Mouse (Mus musculus) cerebellum, postnatal 14 days (tissue): ENCODE results near the gene Lta.

Experiments
- DNase-seq, 2 experiments: peaks; one replicate each; pipeline ENCODE4 v3.0.0; 2021; ENCODE audit warnings: mixed read lengths in 2 of 2

Lta gene

DNA sequence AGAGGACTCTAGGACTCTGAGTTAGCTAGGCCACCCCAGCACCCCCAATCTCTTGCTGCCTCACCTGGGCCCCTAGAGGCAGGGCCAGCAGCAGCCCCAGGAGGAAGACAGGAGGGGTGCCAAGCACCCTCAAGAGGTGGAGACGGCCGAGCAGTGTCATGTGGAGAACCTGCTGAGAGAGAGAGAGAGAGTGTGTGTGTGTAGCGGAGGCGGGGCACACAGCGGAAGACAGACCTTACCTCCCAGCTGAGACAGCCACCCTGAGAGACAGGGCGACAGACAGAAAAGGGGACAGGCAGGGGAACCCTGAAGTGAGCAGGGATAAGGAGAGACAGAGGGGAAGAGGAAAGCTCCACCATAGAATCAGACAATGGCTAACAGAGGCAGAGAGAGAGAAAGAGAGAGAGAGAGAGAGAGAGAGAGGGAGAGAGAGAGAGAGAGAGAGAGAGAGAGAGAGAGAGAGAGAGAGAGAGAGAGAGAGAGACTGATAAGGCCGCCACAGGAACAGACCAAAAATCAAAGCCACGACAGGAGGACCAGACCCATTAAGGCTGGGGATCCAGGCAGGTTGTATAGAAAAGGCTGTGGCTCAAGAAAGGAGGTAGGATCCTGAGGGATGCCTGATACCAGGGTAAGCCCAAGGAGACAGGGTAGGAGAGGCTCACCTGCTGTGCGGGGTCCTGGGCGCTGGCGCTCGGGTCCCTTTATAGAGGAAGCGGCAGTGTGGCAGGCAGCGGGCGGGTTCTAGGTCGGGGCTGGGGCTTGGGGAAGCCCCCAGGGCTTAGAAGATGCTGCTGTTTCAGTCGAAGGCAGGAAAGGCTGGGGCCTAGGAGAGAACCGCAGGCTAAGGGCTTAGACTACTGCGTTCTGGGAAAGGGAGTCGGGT lies at the start of gene Lta:
TSS of gene Lta (minus strand) at position 858 of the 886 bp plus-strand sequence.
- DNase-seq: no peak

- DNase-seq: peak; percentile 72 to 82
Observed at GRCm38 (mm10) chr17:35254241-35255098, 49.3 kb upstream of the Lta start.

- DNase-seq: no peak
Observed at GRCm38 (mm10) chr17:35253293-35254093, 48.3 kb upstream of the Lta start.

DNA sequence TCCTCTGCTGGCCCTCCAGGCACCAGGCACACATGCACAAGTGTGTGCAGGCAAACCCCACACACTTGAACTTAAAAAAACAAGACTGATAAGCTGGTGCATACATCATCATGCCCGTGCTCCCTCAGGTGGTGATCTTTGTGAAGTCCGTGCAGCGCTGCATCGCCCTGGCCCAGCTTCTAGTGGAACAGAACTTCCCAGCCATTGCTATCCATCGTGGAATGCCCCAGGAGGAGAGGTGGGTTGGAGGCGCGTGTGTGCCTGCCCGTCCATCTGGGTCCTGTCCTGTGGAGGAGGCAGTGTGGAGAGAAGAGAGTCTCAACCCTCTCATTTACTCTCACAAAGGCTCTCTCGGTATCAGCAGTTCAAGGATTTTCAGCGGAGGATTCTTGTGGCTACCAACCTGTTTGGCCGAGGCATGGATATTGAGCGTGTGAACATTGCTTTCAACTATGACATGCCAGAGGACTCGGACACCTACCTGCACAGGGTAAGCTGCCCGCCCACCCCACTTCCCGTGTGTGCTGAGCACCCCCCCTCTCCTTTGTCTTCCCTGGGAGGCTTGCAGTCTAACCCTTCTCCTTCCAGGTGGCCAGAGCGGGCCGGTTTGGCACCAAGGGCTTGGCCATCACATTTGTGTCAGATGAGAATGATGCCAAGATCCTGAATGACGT lies 47.6 kb upstream of the Lta start:
- DNase-seq: peak in 1 of 2 experiments; percentile 35

GRCm38 (mm10) chr17:35251981-35252380 lies 46.8 kb upstream of the Lta start:
- no peak for DNase-seq

- no peak for DNase-seq
Observed at GRCm38 (mm10) chr17:35251162-35251719, 46.1 kb upstream of the Lta start.

DNA sequence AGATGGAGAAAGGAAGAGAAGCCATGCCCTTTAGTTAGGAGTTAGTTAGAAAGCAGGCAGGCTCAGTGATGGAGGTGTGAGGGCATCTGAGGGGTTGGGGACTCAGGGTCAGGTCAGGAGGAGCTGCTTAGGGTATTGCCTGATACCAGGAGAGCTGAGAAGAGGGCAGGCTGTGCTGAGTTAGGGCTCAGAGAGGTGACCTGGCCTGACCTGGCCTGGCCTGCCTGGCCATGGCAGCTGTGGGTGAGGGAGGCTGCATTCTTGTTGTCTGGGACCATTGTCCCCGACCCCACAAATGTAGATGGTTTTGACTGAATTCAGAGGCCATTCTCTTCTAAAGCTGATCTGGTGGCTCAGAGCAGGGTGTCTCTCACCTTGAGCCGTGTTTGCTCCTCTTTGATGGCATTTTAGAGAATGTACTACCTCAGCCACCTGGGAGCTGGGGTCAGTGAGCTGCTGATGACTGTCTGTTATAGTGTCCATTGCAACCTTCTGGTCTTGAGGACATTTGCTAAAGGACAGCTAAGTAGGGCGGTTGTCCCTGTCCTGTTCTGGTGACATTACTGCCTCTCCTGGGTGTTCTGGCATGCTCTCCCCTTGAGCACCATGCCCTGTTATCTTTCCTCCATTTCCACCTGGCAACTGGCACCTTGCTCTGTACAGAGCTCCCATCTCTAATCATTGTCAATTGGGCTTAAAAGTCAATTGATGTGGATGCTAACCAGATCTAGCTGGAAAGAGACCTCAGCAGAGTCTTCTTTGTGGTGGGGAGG lies 45.4 kb upstream of the Lta start:
- DNase-seq: no peak

DNA sequence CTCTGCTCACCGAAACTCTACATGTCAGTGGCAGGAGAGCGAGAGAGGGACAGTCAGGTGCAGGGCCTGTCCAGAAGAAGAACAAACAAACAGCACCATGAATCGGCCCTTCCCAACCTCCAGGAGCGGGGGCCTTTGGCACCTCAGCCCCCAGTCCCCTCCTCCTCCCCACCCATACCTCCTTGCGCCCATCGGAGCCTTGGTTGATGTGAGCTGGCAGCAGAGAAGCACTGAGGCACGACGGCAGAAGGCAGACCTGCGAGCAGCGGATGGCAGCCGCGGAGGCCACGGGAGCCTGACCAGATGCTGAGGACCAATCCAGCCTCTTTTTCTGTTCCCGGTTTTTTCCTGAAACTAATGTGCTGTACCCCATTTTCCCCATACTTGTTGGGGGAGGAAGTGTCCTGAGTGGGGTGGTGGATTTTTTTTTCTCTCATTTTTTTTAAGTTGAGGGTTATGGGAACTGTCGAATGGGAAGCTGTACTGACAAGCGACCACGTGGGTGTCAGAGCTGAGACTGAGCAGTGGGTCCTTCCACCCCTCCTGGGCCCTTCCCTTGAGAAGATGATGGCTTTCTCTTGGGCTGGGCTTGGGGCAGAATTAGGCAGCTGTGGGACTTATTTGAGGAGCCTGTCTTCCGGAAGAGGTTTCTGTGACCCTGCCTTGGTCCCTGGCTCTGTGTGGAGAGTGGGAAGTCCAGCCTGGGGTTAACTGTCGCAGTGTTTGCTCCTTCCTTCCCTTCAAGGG lies 44.5 kb upstream of the Lta start:
- DNase-seq: peak in 1 of 2 experiments; percentile 26

DNA sequence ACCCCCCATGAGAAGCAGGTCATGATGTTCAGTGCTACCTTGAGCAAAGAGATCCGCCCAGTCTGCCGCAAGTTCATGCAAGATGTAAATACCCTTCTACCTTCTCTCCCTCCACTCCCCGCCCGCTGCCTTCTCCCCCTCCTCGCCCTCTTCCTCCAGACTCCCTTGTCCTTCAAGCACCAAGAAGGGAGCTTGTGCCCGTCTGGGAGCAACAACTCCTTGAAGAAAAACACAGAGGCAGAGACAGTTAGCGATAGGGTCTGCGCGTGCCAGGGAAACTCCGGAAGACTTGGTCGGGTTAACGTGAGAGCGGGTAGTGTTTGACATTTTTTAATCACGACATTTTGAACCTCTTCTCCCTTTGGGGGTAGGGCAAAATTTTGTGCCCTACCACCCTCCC lies 43.8 kb upstream of the Lta start:
- DNase-seq: no peak

DNA sequence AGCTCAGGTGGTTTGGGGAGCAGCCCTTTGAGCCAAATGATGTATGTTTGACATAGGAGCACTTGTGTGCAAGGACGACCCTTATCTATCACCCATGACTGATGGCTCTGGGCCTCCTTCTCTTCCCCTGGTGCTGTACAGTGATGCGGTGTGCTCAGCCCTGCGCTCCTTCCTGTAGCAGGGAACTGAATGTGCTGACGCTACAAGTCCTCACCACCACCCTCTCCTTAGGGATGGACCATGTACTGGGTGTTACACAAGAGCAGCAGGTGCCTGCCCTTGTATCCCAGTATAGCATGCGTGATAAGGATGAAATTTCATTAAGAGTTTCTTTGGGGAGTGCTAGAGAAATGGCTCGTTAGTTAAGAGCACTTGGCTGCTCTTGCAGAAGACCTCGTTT lies 42.0 kb upstream of the Lta start:
- no peak for DNase-seq

GRCm38 (mm10) chr17:35245731-35246623 lies 40.8 kb upstream of the Lta start:
- DNase-seq: peak in 1 of 2 experiments; percentile 36

DNA sequence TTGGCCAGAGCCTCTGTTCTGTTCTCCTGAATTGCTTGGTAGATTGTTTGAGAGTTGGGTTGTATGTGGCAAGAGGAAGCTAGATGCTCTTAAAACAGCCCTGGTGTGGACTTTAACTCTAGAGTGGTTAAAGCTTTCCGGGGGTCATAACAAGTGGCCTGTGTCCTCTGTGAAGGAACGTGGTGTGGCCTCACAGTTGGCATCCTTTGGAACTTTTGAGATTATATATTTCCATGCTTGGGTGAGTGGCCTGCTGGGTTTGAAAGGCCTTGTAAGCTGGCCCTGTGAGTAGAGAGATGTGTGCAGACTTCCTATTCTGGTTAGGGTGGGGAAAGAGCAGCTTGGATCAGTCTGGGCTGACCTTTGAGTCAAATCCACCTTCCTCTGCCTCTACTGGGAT lies 39.8 kb upstream of the Lta start:
- no peak for DNase-seq

DNA sequence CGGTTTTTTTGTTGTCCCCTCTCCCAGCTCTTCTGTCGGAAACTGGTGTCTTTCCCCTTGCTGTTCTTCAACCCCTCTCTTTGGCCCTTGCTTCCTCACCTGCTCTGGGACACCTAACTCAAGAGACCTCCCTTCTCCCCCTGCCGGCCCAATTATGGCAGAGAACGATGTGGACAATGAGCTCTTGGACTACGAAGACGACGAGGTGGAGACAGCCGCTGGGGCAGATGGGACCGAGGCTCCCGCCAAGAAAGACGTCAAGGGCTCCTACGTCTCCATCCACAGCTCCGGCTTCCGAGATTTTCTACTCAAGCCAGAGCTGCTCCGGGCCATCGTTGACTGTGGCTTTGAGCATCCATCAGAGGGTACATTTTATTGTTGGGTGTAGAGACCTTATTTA lies 37.9 kb upstream of the Lta start:
- peak; percentile 81 to 85 for DNase-seq

DNA sequence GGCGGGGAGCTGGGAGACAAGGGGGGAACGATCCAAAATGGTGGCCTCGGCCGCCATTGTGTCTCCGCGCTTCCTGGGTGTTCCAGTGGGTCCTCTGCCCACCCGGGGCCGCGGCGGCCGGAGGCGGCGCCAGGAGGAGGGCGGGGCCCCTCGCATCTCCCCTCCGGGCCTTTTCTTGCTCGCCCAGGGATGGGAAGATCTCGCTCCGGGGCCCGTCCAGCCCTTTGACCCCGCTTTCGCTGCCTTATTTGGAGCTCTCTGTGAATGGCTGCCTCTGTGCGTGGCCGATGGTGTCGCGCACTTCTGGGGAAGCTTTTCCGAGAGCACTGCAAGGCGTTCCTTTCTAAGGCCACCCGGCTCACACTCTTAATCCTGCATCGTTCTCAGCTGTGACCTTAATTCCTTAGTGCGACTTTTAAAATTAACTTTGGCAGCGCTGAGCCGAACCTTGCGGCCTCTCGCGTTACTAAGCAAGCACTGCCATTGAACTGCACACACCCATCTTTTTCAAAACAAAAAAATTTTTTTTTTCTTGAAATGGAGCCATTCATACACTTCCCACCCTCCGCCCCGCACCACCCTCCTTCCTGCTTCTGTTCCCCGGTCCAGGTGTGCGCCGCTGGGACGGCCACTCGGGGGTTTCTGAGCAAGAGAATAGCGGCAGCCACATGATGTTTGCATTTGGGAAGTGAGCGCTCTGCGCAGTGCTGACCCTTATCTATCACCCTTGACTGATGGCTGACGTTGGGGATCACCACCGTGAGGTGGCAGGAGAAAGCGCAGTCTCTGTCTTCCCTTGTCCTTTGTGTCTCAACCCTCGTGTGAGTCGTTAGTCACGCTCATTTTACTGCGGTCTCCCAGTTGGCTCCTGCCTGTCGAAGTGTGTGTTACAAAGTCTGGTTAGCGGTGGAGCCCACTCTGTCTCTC lies 37.1 kb upstream of the Lta start:
- peak; percentile 62 to 71 for DNase-seq

DNA sequence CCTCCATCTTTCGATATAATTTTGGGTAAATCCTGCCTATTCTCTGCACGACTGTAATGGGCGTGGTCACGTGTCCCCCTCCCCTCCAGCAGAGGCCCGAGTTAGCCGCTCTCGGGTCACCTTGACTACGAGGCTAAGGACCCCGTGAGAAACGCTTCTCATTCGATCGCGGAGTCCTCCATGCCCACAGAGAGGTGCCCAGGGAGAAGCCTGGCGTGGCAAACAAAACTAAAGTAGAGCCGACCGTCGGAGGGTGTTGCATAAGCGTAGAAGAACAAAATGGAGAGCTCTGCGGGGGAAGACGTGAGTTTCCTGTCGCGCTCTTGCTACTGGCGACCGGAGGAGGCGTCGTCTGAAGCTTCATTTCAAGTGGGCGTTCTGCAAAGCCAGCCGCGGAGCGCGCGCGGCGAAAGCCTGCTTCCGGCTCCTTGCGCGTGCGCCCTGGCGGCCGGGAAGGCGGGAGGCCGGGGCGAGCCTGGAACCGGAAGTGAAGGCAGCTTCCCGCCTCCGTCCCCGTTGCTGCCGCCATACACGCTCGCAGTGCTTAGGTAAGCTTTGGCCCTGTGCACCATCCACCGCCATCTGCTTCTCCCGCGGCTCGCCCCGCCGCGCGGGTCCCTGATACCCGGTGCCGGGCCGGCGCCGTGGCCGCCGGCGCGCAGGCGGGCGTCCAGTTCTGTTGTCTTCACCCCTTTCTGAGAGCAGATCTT lies 36.3 kb upstream of the Lta start, which contains the start of gene Ddx39b:
TSS of gene Ddx39b (plus strand) at position 442 of the 710 bp plus-strand sequence.
- DNase-seq: peak; percentile 95 to 97

- peak in 1 of 2 experiments; percentile 40 for DNase-seq
Observed at GRCm38 (mm10) chr17:35240384-35241304, 35.5 kb upstream of the Lta start.
